Mouse (Mus musculus) macrophage (primary cell): ENCODE measurements around the gene Gps2. TPM values are rescaled to one million over a fixed set of nuclear protein-coding genes. Genes with fewer than 3 reads are reported as not detected.

ENCODE experiments used
- polyA plus RNA-seq: library from polyadenylated mRNA; stranded (reverse); fragments of 250-400 nt; gene quantifications from 3 replicates; pipeline ENCODE4 v1.2.4, GENCODE M21; 2018; ENCODE audit warnings: inconsistent platforms

Gene Gps2
- polyA plus RNA-seq, 1 experiment from 2014 or later: 74.1 TPM

Other genes with a start within 250 kb of the Gps2 start
- gene Cd68, start 247.7 kb upstream of the Gps2 start, polyA plus RNA-seq: 3,562 to 8,261 TPM (median 3,776 TPM) in 3 replicates
- gene Eif4a1, start 241.5 kb upstream of the Gps2 start, polyA plus RNA-seq: 683 to 1,306 TPM (median 693 TPM) in 3 replicates
- 57.8 to 99.6 TPM (median 77.5 TPM) in 3 replicates for gene Senp3, start 231.8 kb upstream of the Gps2 start, polyA plus RNA-seq
- gene Tnfsf13, start 228.1 kb upstream of the Gps2 start, polyA plus RNA-seq: 16.4 to 43.4 TPM (median 40.3 TPM) in 3 replicates
- 89.2 to 140 TPM (median 130 TPM) in 3 replicates for gene Tnfsf12, start 218.0 kb upstream of the Gps2 start, polyA plus RNA-seq
- gene Tnfsfm13, start 217.8 kb upstream of the Gps2 start, polyA plus RNA-seq: 25.2 to 36.9 TPM (median 25.5 TPM) in 3 replicates
- gene Polr2a, start 155.3 kb upstream of the Gps2 start, polyA plus RNA-seq: 63.4 to 133 TPM (median 79.6 TPM) in 3 replicates
- not detected in 3 replicates for gene Slc35g3, start 151.9 kb upstream of the Gps2 start, polyA plus RNA-seq
- gene Zbtb4, start 148.0 kb upstream of the Gps2 start, polyA plus RNA-seq: 11.6 to 17.8 TPM (median 12.0 TPM) in 3 replicates
- not detected in 3 replicates for gene Chrnb1, start 117.9 kb upstream of the Gps2 start, polyA plus RNA-seq
- gene Fgf11, start 112.0 kb upstream of the Gps2 start, polyA plus RNA-seq: 0.69 to 2.7 TPM (median 2.3 TPM) in 3 replicates
- gene Tmem102, start 108.3 kb upstream of the Gps2 start, polyA plus RNA-seq: not detected in 3 replicates
- not detected in 3 replicates for gene Gm39566, start 98.6 kb upstream of the Gps2 start, polyA plus RNA-seq
- gene Spem2, start 95.4 kb upstream of the Gps2 start, polyA plus RNA-seq: not detected in 3 replicates
- gene Spem1, start 91.7 kb upstream of the Gps2 start, polyA plus RNA-seq: not detected in 3 replicates
- gene Nlgn2, start 76.1 kb upstream of the Gps2 start, polyA plus RNA-seq: 0.80 to 2.1 TPM (median 1.0 TPM) in 3 replicates
- 71.2 to 302 TPM (median 269 TPM) in 3 replicates for gene Tmem256, start 75.4 kb upstream of the Gps2 start, polyA plus RNA-seq
- gene Plscr3, start 67.5 kb upstream of the Gps2 start, polyA plus RNA-seq: 23.8 to 38.1 TPM (median 36.6 TPM) in 3 replicates
- not detected in 3 replicates for gene Tnk1, start 55.2 kb upstream of the Gps2 start, polyA plus RNA-seq
- gene Tmem95, start 35.9 kb upstream of the Gps2 start, polyA plus RNA-seq: not detected in 3 replicates
- 4.3 to 5.6 TPM (median 5.5 TPM) in 3 replicates for gene Kctd11, start 32.5 kb upstream of the Gps2 start, polyA plus RNA-seq
- gene Acap1, start 18.3 kb upstream of the Gps2 start, polyA plus RNA-seq: 0.54 to 0.68 TPM (median 0.62 TPM) in 3 replicates
- gene 2810408A11Rik, start 12.9 kb upstream of the Gps2 start, polyA plus RNA-seq: not detected in 3 replicates
- 14.9 to 19.2 TPM (median 15.6 TPM) in 3 replicates for gene Neurl4, start 12.8 kb upstream of the Gps2 start, polyA plus RNA-seq
- gene Eif5a, start 8.1 kb downstream of the Gps2 start, polyA plus RNA-seq: 339 to 874 TPM (median 348 TPM) in 3 replicates
- gene Ybx2, start 21.9 kb downstream of the Gps2 start, polyA plus RNA-seq: not detected in 3 replicates
- 0.13 to 0.50 TPM in 2 of 3 replicates, not detected in the other for gene Slc2a4, start 34.3 kb downstream of the Gps2 start, polyA plus RNA-seq
- gene Cldn7, start 50.9 kb downstream of the Gps2 start, polyA plus RNA-seq: not detected in 3 replicates
- 102 to 235 TPM (median 115 TPM) in 3 replicates for gene Ctdnep1, start 67.3 kb downstream of the Gps2 start, polyA plus RNA-seq
- gene Elp5, start 68.6 kb downstream of the Gps2 start, polyA plus RNA-seq: 29.9 to 51.5 TPM (median 43.1 TPM) in 3 replicates
- gene Gabarap, start 77.3 kb downstream of the Gps2 start, polyA plus RNA-seq: 791 to 1,264 TPM (median 1,032 TPM) in 3 replicates
- 62.4 to 122 TPM (median 77.3 TPM) in 3 replicates for gene Phf23, start 81.9 kb downstream of the Gps2 start, polyA plus RNA-seq
- gene Dvl2, start 86.7 kb downstream of the Gps2 start, polyA plus RNA-seq: 10.8 to 21.7 TPM (median 11.8 TPM) in 3 replicates
- 31.8 to 39.7 TPM (median 37.2 TPM) in 3 replicates for gene Acadvl, start 101.5 kb downstream of the Gps2 start, polyA plus RNA-seq
- 4.4 to 6.6 TPM (median 4.6 TPM) in 3 replicates for gene Dlg4, start 103.1 kb downstream of the Gps2 start, polyA plus RNA-seq
- gene Asgr1, start 140.2 kb downstream of the Gps2 start, polyA plus RNA-seq: not detected in 3 replicates
- 1.5 to 3.4 TPM in 2 of 3 replicates, not detected in the other for gene Asgr2, start 178.8 kb downstream of the Gps2 start, polyA plus RNA-seq
- gene Mgl2, start 216.4 kb downstream of the Gps2 start, polyA plus RNA-seq: 1.6 to 5.1 TPM (median 3.1 TPM) in 3 replicates
- 10.4 to 103 TPM (median 37.8 TPM) in 3 replicates for gene Clec10a, start 242.3 kb downstream of the Gps2 start, polyA plus RNA-seq